Mouse (Mus musculus) E14TG2a.4 (cell line): ENCODE measurements at regions not wholly inside any gene's neighbourhood (a gene's known extent, or its start where the extent isn't known, plus 50 kb on each side); places are given as distances from the start of the nearest gene placed in this dataset.

Source experiments
- CTCF ChIP-seq: conservative IDR thresholded peaks from 2 replicates; pipeline ENCODE4 v1.5.1; 2014; ENCODE audit warnings: low read length
- NANOG ChIP-seq: IDR thresholded peaks from 2 replicates; pipeline ENCODE4 v1.6.1; 2014; ENCODE audit warnings: borderline replicate concordance, low read length, mixed read lengths

GRCm38 (mm10) chr6:67114753-67115152 is 77.5 kb upstream of the Gadd45a start:
- TF ChIP-seq CTCF (no peak), NANOG (no peak)
